Mouse (Mus musculus) heart, embryonic 11.5 days (tissue): ENCODE measurements around the gene Olfr385. TPM values are rescaled to one million over a fixed set of nuclear protein-coding genes. Genes with fewer than 3 reads are reported as not detected.
"Not testable (repeated sequence)": the region's sequence is repeated elsewhere in the genome, so short reads cannot be mapped to it uniquely, and the experiment has no call there.

ENCODE experiments used
- ATAC-seq: fragments of 200-750 bp; cut with Nextera tagmentation; replicated peaks from 2 replicates; pipeline ENCODE4 v1.8.0; 2017; ENCODE audit warnings: moderate library complexity; ENCODE audit not compliant: insufficient number of reproducible peaks, low FRiP score, low TSS enrichment
- H3K27ac ChIP-seq: fragments of 300-500 bp; sonication (generic); 2 replicates; pipeline ENCODE4 v1.5.1; 2014; ENCODE audit warnings: mild to moderate bottlenecking, low read depth, low read length
- H3K27me3 ChIP-seq: fragments of 300-500 bp; sonication (generic); 2 replicates; pipeline ENCODE4 v1.6.1; 2014; ENCODE audit warnings: mild to moderate bottlenecking, low read length, mixed read lengths; ENCODE audit not compliant: control insufficient read depth, insufficient read depth
- H3K36me3 ChIP-seq: fragments of 300-500 bp; sonication (generic); 2 replicates; pipeline ENCODE4 v1.6.1; 2014; ENCODE audit warnings: mild to moderate bottlenecking, low read length, moderate library complexity, mixed read lengths; ENCODE audit not compliant: control insufficient read depth, insufficient read depth
- H3K4me1 ChIP-seq: fragments of 300-500 bp; sonication (generic); 2 replicates; pipeline ENCODE4 v1.6.1; 2014; ENCODE audit warnings: low read length; ENCODE audit not compliant: control insufficient read depth, insufficient read depth
- H3K4me2 ChIP-seq: fragments of 300-500 bp; sonication (generic); 2 replicates; pipeline ENCODE4 v1.6.1; 2014; ENCODE audit warnings: mild to moderate bottlenecking, moderate library complexity
- H3K4me3 ChIP-seq: fragments of 300-500 bp; sonication (generic); 2 replicates; pipeline ENCODE4 v1.5.1; 2014; ENCODE audit warnings: low read depth, low read length
- H3K9ac ChIP-seq: fragments of 300-500 bp; sonication (generic); 2 replicates; pipeline ENCODE4 v1.6.1; 2014; ENCODE audit warnings: mild to moderate bottlenecking, low read depth, low read length, moderate library complexity
- H3K9me3 ChIP-seq: fragments of 300-500 bp; sonication (generic); replicated peaks from 2 replicates; pipeline ENCODE4 v1.6.1; 2016; ENCODE audit warnings: low read length; ENCODE audit not compliant: control insufficient read depth
- WGBS: fragments of 180-500 bp; shearing (Covaris S2); extraction: QIAGEN DNeasy Blood & Tissue Kit; methylation state at CpG from one replicate; pipeline ENCODE4 v1.1.7; 2014; ENCODE audit not compliant: insufficient replicate concordance; 5-methylcytosine and 5-hydroxymethylcytosine counted together
- polyA plus RNA-seq: library from polyadenylated mRNA; unstranded; fragments of >200 nt; fragmentation: Nextera tagmentation; extraction: Ambion mirVana; gene quantifications from 2 replicates; pipeline ENCODE4 v1.2.1, GENCODE M21; 2014

Gene Olfr385
- polyA plus RNA-seq, result not detected in 2 replicates

GRCm38 (mm10) chr11:73592908-73593307 is at the start of gene Olfr385:
Gene Olfr385, minus strand, starts transcription at chr11:73593008.
- no peak for ATAC-seq
- Histone ChIP-seq H3K4me2 (no peak within 1 kb of the TSS), H3K4me3 (no peak within 1 kb of the TSS), H3K27ac (no peak within 1 kb of the TSS), H3K27me3 (no peaks in the 10 kb centered on the region), H3K9ac (no peak within 1 kb of the TSS), H3K4me1 (no peaks in the 10 kb centered on the region), H3K36me3 (no peaks in the 10 kb centered on the region), H3K9me3 (peaks cover 3% of the 10 kb centered on the region; the same call in 1 of the 2 replicates)

- H3K9me3 ChIP-seq, result peaks cover 6% of the 10 kb centered on the region
- ATAC-seq, result no peak
- no peak within 1 kb of the TSS for H3K4me3 ChIP-seq
- no peak within 1 kb of the TSS for H3K9ac ChIP-seq
- H3K4me1 ChIP-seq, result no peaks in the 10 kb centered on the region
- no peaks in the 10 kb centered on the region for H3K36me3 ChIP-seq
- no peaks in the 10 kb centered on the region for H3K27me3 ChIP-seq
- no peak within 1 kb of the TSS for H3K27ac ChIP-seq
- H3K4me2 ChIP-seq, result no peak within 1 kb of the TSS
Observed at GRCm38 (mm10) chr11:73598294-73598693, 5.5 kb upstream of the Olfr385 start, which contains the start of gene Olfr384. Gene Olfr384, plus strand, starts transcription at chr11:73598594.

- not testable (repeated sequence) for H3K9ac ChIP-seq, H3K9me3 ChIP-seq, H3K4me2 ChIP-seq, H3K27ac ChIP-seq, H3K36me3 ChIP-seq, H3K4me3 ChIP-seq, H3K4me1 ChIP-seq, ATAC-seq, H3K27me3 ChIP-seq
- 26% methylated on average over 1 of the region's 1 CpGs for WGBS
Observed at GRCm38 (mm10) chr11:73583188-73583587, 9.6 kb downstream of the Olfr385 start.

- no peak for ATAC-seq
- H3K4me2 ChIP-seq, result no peak overlapping the region
- no peaks in the 10 kb centered on the region for H3K4me1 ChIP-seq
- H3K9ac ChIP-seq, result no peak overlapping the region
- no peaks in the 10 kb centered on the region for H3K36me3 ChIP-seq
- H3K27ac ChIP-seq, result no peak overlapping the region
- no peaks in the 10 kb centered on the region for H3K27me3 ChIP-seq
- no peak overlapping the region for H3K4me3 ChIP-seq
- 0 out of 2 replicates have a peak, but pooled peaks cover 6% of the 10 kb centered on the region for H3K9me3 ChIP-seq
Observed at GRCm38 (mm10) chr11:73579871-73580270, 12.9 kb downstream of the Olfr385 start.

Other genes starting within 250 kb of the Olfr385 start
- gene Olfr20, start 242.2 kb downstream of the Olfr385 start, polyA plus RNA-seq, result not detected in 2 replicates
- gene Olfr376, start 221.8 kb downstream of the Olfr385 start, polyA plus RNA-seq, result not detected in 2 replicates
- not detected in 2 replicates for gene Olfr1, start 193.4 kb downstream of the Olfr385 start, polyA plus RNA-seq
- gene Olfr378, start 164.5 kb downstream of the Olfr385 start, polyA plus RNA-seq, result not detected in 2 replicates
- gene Olfr380, start 135.5 kb downstream of the Olfr385 start, polyA plus RNA-seq, result not detected in 2 replicates
- gene Olfr381, start 101.4 kb downstream of the Olfr385 start, polyA plus RNA-seq, result not detected in 2 replicates
- gene Olfr382, start 75.8 kb downstream of the Olfr385 start, polyA plus RNA-seq, result not detected in 2 replicates
- not detected in 2 replicates for gene Olfr384, start 5.6 kb upstream of the Olfr385 start, polyA plus RNA-seq
- not detected in 2 replicates for gene Zfp735, start 95.8 kb upstream of the Olfr385 start, polyA plus RNA-seq
- gene Olfr389, start 187.7 kb upstream of the Olfr385 start, polyA plus RNA-seq, result not detected in 2 replicates
- gene Olfr390, start 190.0 kb upstream of the Olfr385 start, polyA plus RNA-seq, result not detected in 2 replicates
- not detected in 2 replicates for gene Olfr391-ps, start 210.0 kb upstream of the Olfr385 start, polyA plus RNA-seq
- not detected in 2 replicates for gene Olfr392, start 224.0 kb upstream of the Olfr385 start, polyA plus RNA-seq